Mouse (Mus musculus) hindbrain, postnatal 0 days (tissue): ENCODE data around the gene Slit1. TPM values are rescaled to one million over a fixed set of nuclear protein-coding genes. Genes with fewer than 3 reads are reported as not detected.

Experiments
- ATAC-seq: fragments of 200-750 bp; cut with Nextera tagmentation; 2 replicates; pipeline ENCODE4 v1.8.0; 2017; ENCODE audit warnings: mild to moderate bottlenecking, moderate TSS enrichment, moderate library complexity
- DNase-seq: peaks from one replicate; pipeline ENCODE4 v3.0.0-alpha.2; 2015; ENCODE audit warnings: low spot score
- H3K27ac ChIP-seq: fragments of 300-500 bp; sonication (generic); 2 replicates; pipeline ENCODE4 v1.5.1; 2014; ENCODE audit warnings: mild to moderate bottlenecking
- H3K27me3 ChIP-seq: fragments of 300-500 bp; sonication (generic); 2 replicates; pipeline ENCODE4 v1.6.1; 2014; ENCODE audit warnings: low read length, mixed read lengths; ENCODE audit not compliant: insufficient read depth
- H3K36me3 ChIP-seq: fragments of 300-500 bp; sonication (generic); 2 replicates; pipeline ENCODE4 v1.6.1; 2014; ENCODE audit warnings: low read length, mixed read lengths; ENCODE audit not compliant: insufficient read depth
- H3K4me1 ChIP-seq: fragments of 300-500 bp; sonication (generic); 2 replicates; pipeline ENCODE4 v1.6.1; 2014; ENCODE audit warnings: antibody characterized with exemption, low read length, mixed read lengths; ENCODE audit not compliant: insufficient read depth
- H3K4me2 ChIP-seq: fragments of 300-500 bp; sonication (generic); 2 replicates; pipeline ENCODE4 v1.6.1; 2014; ENCODE audit warnings: low read depth, mild to moderate bottlenecking, low read length, moderate library complexity, mixed read lengths
- H3K4me3 ChIP-seq: fragments of 300-500 bp; sonication (generic); 2 replicates; pipeline ENCODE4 v1.5.1; 2014; ENCODE audit warnings: low read length
- H3K9ac ChIP-seq: fragments of 300-500 bp; sonication (generic); replicated peaks from 2 replicates; pipeline ENCODE4 v1.6.1; 2014; ENCODE audit warnings: mild to moderate bottlenecking, low read length, moderate library complexity, mixed read lengths
- H3K9me3 ChIP-seq: fragments of 300-500 bp; sonication (generic); 2 replicates; pipeline ENCODE4 v1.6.1; 2016; ENCODE audit warnings: low read length, mixed read lengths
- CTCF ChIP-seq: IDR thresholded peaks from 2 replicates; pipeline ENCODE4 v1.5.1; 2016; ENCODE audit warnings: antibody characterized with exemption, control low read depth, low read depth
- WGBS: fragments of 180-500 bp; shearing (Covaris S2); extraction: QIAGEN DNeasy Blood & Tissue Kit; methylation state at CpG from one replicate; pipeline ENCODE4 v1.1.7; 2014; 5-methylcytosine and 5-hydroxymethylcytosine counted together
- microRNA-seq, 2 experiments: library from miRNA; unstranded; fragments of <30 nt; microRNA quantifications; one replicate each; pipeline ENCODE4; 2016
- polyA plus RNA-seq: library from polyadenylated mRNA; unstranded; fragments of >200 nt; fragmentation: Nextera tagmentation; extraction: Ambion mirVana; gene quantifications from 2 replicates; pipeline ENCODE4 v1.2.1, GENCODE M21; 2015
- total RNA-seq: library from RNA; depleted of rRNA; stranded (reverse); fragments of >200 nt; gene quantifications from 2 replicates; pipeline ENCODE4 v1.2.3, GENCODE M21; 2014; rRNA removed

Slit1 gene
- total and polyA plus RNA-seq, 2 experiments from 2014 or later, result 13.3 to 69.2 TPM

- Histone ChIP-seq H3K27ac (no peak overlapping the region), H3K9ac (no peak overlapping the region), H3K4me3 (no peak overlapping the region), H3K4me2 (no peak overlapping the region), H3K9me3 (no peaks in the 10 kb centered on the region), H3K27me3 (no peaks in the 10 kb centered on the region), H3K36me3 (no peaks in the 10 kb centered on the region), H3K4me1 (no peaks in the 10 kb centered on the region)
- ATAC-seq (no peak), DNase-seq (no peak)
- 74% methylated on average over 2 of the region's 2 CpGs for WGBS
- TF ChIP-seq CTCF, result no peak
Measured at GRCm38 (mm10) chr19:41568791-41569190, 174.7 kb downstream of the Slit1 start.

- H3K36me3 ChIP-seq, result peaks cover under 1% of the 10 kb centered on the region; the same call in 1 of the 2 replicates
- no peaks in the 10 kb centered on the region for H3K27me3 ChIP-seq
- H3K4me1 ChIP-seq, result no peaks in the 10 kb centered on the region
- ATAC-seq (no peak), DNase-seq (no peak)
- 95% methylated on average over 3 of the region's 3 CpGs for WGBS
- no peak overlapping the region for H3K27ac ChIP-seq
- no peak overlapping the region for H3K4me3 ChIP-seq
- no peak overlapping the region for H3K9ac ChIP-seq
- H3K9me3 ChIP-seq, result no peaks in the 10 kb centered on the region
- H3K4me2 ChIP-seq, result no peak overlapping the region
- TF ChIP-seq CTCF, result no peak
Measured at GRCm38 (mm10) chr19:41560856-41561255, 182.6 kb downstream of the Slit1 start.

- Histone ChIP-seq H3K27me3 (no peaks in the 10 kb centered on the region), H3K9ac (no peak overlapping the region), H3K9me3 (no peaks in the 10 kb centered on the region), H3K4me1 (no peaks in the 10 kb centered on the region), H3K4me3 (no peak overlapping the region), H3K27ac (no peak overlapping the region), H3K36me3 (peaks cover 5% of the 10 kb centered on the region; the same call in 1 of the 2 replicates), H3K4me2 (no peak overlapping the region)
- DNase-seq (peak; percentile 5), ATAC-seq (no peak)
- 76% methylated on average over 9 of the region's 9 CpGs for WGBS
- no peak for TF ChIP-seq CTCF
Measured at GRCm38 (mm10) chr19:41558891-41559486, 184.5 kb downstream of the Slit1 start.

GRCm38 (mm10) chr19:41557491-41557890, 186.0 kb downstream of the Slit1 start:
- H3K4me1 ChIP-seq, result no peaks in the 10 kb centered on the region
- H3K27ac ChIP-seq, result no peak overlapping the region
- H3K4me2 ChIP-seq, result no peak overlapping the region
- H3K36me3 ChIP-seq, result peaks cover 5% of the 10 kb centered on the region; the same call in 1 of the 2 replicates
- no peaks in the 10 kb centered on the region for H3K9me3 ChIP-seq
- no peak overlapping the region for H3K4me3 ChIP-seq
- whole genome bisulfite sequencing, result 93% methylated on average over 4 of the region's 4 CpGs
- no peak overlapping the region for H3K9ac ChIP-seq
- no peak for TF ChIP-seq CTCF
- H3K27me3 ChIP-seq, result no peaks in the 10 kb centered on the region
- DNase-seq, result no peak
- no peak for ATAC-seq

- TF ChIP-seq CTCF, result no peak
- H3K27ac ChIP-seq, result no peak overlapping the region
- no peak overlapping the region for H3K9ac ChIP-seq
- H3K27me3 ChIP-seq, result no peaks in the 10 kb centered on the region
- peaks cover 5% of the 10 kb centered on the region; the same call in 1 of the 2 replicates for H3K36me3 ChIP-seq
- no peak for DNase-seq
- WGBS, result 86% methylated on average over 4 of the region's 4 CpGs
- H3K9me3 ChIP-seq, result no peaks in the 10 kb centered on the region
- no peaks in the 10 kb centered on the region for H3K4me1 ChIP-seq
- ATAC-seq, result no peak
- no peak overlapping the region for H3K4me3 ChIP-seq
- no peak overlapping the region for H3K4me2 ChIP-seq
Measured at GRCm38 (mm10) chr19:41556981-41557380, 186.5 kb downstream of the Slit1 start.

Small RNA genes lying within 50 kb of the gene (microRNA-seq; reads per million reads assigned to microRNA genes)
- 0 reads per million in 2 experiments for gene Mir8091

Other genes starting within 250 kb of the Slit1 start
- gene Gm340, start 161.3 kb downstream of the Slit1 start, total RNA-seq, result 5.7 and 6.4 TPM in 2 replicates
- 1.7 TPM in 2 replicates for gene Gm340, start 161.3 kb downstream of the Slit1 start, polyA plus RNA-seq
- 5.4 and 5.5 TPM in 2 replicates for gene Arhgap19, start 58.4 kb upstream of the Slit1 start, total RNA-seq
- gene Arhgap19, start 58.4 kb upstream of the Slit1 start, polyA plus RNA-seq, result 3.9 and 4.4 TPM in 2 replicates
- gene Frat1, start 86.3 kb upstream of the Slit1 start, total RNA-seq, result 26.6 and 33.8 TPM in 2 replicates
- gene Frat1, start 86.3 kb upstream of the Slit1 start, polyA plus RNA-seq, result 24.4 and 27.0 TPM in 2 replicates
- gene Frat2, start 104.5 kb upstream of the Slit1 start, total RNA-seq, result 9.0 and 13.2 TPM in 2 replicates
- 5.8 and 7.3 TPM in 2 replicates for gene Frat2, start 104.5 kb upstream of the Slit1 start, polyA plus RNA-seq
- gene Rrp12, start 152.5 kb upstream of the Slit1 start, total RNA-seq, result 19.2 and 21.9 TPM in 2 replicates
- 11.9 and 12.3 TPM in 2 replicates for gene Rrp12, start 152.5 kb upstream of the Slit1 start, polyA plus RNA-seq
- gene Pgam1, start 168.3 kb upstream of the Slit1 start, total RNA-seq, result 539 and 558 TPM in 2 replicates
- gene Pgam1, start 168.3 kb upstream of the Slit1 start, polyA plus RNA-seq, result 629 and 638 TPM in 2 replicates
- 13.5 and 21.1 TPM in 2 replicates for gene Exosc1, start 189.8 kb upstream of the Slit1 start, total RNA-seq
- 64.8 and 69.4 TPM in 2 replicates for gene Exosc1, start 189.8 kb upstream of the Slit1 start, polyA plus RNA-seq
- gene Zdhhc16, start 189.8 kb upstream of the Slit1 start, total RNA-seq, result 65.1 and 73.7 TPM in 2 replicates
- 81.9 and 89.4 TPM in 2 replicates for gene Zdhhc16, start 189.8 kb upstream of the Slit1 start, polyA plus RNA-seq
- 54.8 and 66.1 TPM in 2 replicates for gene Mms19, start 237.5 kb upstream of the Slit1 start, total RNA-seq
- gene Mms19, start 237.5 kb upstream of the Slit1 start, polyA plus RNA-seq, result 25.9 and 28.8 TPM in 2 replicates
- 19.9 and 22.4 TPM in 2 replicates for gene Ubtd1, start 238.1 kb upstream of the Slit1 start, total RNA-seq
- gene Ubtd1, start 238.1 kb upstream of the Slit1 start, polyA plus RNA-seq, result 13.4 and 14.1 TPM in 2 replicates